Mouse (Mus musculus): ENCODE measurements around the gene Pofut1.

DNA sequence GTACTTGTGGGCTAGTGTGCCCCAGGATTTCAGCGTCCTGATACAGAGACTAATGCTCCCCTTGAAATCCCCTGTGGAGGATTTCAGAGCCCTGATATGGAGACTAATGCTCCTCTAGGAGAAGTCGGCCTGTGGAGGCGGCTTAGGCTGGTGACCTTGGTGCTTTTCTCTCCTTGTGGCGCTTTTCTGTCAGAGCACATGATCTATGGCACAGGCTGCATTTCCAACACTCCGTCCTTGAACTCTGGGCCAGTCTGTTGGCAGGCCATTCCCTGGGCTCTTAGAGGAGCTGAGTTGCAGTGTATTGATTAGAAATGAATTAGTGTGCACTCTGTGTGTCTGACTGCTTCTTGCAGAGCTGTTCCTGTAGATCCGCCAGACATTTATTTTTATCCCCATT, 63.9 kb downstream of the Pofut1 start:
- no peak for TF ChIP-seq CTCF (IDR thresholded peaks at IDR 0.05; ENCODE audit: borderline replicate concordance, extremely low read depth, insufficient read depth, insufficient read length)
- TF ChIP-seq POLR2A (IDR thresholded peaks at IDR 0.05; ENCODE audit: borderline replicate concordance, extremely low read depth, insufficient read depth, insufficient read length, poor library complexity, severe bottlenecking): no peak

Data from brain, embryonic 14.5 days (tissue).